Mouse (Mus musculus) midbrain, embryonic 16.5 days (tissue): ENCODE data around the gene Dnm3. TPM values are rescaled to one million over a fixed set of nuclear protein-coding genes. Genes with fewer than 3 reads are reported as not detected.
A peak's percentile ranks its signal among the peaks of the same experiment; 100 is the strongest.

ENCODE experiments used
- ATAC-seq: fragments of 200-750 bp; cut with Nextera tagmentation; 2 replicates; pipeline ENCODE4 v1.8.0; 2017; ENCODE audit warnings: moderate TSS enrichment
- H3K27ac ChIP-seq: fragments of 300-500 bp; sonication (generic); 2 replicates; pipeline ENCODE4 v1.5.1; 2014; ENCODE audit warnings: mild to moderate bottlenecking, low read length, mixed read lengths
- H3K27me3 ChIP-seq: fragments of 300-500 bp; sonication (generic); 2 replicates; pipeline ENCODE4 v1.6.1; 2014; ENCODE audit warnings: low read depth, low read length, mixed read lengths; ENCODE audit not compliant: control insufficient read depth, insufficient read depth
- H3K36me3 ChIP-seq: fragments of 300-500 bp; sonication (generic); 2 replicates; pipeline ENCODE4 v1.6.1; 2014; ENCODE audit warnings: mild to moderate bottlenecking, low read length, moderate library complexity, mixed read lengths; ENCODE audit not compliant: control insufficient read depth, insufficient read depth
- H3K4me1 ChIP-seq: fragments of 300-500 bp; sonication (generic); 2 replicates; pipeline ENCODE4 v1.6.1; 2014; ENCODE audit warnings: mild to moderate bottlenecking, low read length, mixed read lengths; ENCODE audit not compliant: control insufficient read depth, insufficient read depth
- H3K4me2 ChIP-seq: fragments of 300-500 bp; sonication (generic); 2 replicates; pipeline ENCODE4 v1.6.1; 2014; ENCODE audit warnings: mild to moderate bottlenecking, low read length, mixed read lengths
- H3K4me3 ChIP-seq: fragments of 300-500 bp; sonication (generic); 2 replicates; pipeline ENCODE4 v1.5.1; 2014; ENCODE audit warnings: low read depth, mild to moderate bottlenecking, low read length, moderate library complexity, mixed read lengths
- H3K9ac ChIP-seq: fragments of 300-500 bp; sonication (generic); 2 replicates; pipeline ENCODE4 v1.6.1; 2014; ENCODE audit warnings: low read depth, low read length, mixed read lengths
- H3K9me3 ChIP-seq: fragments of 300-500 bp; sonication (generic); replicated peaks from 2 replicates; pipeline ENCODE4 v1.6.1; 2014; ENCODE audit warnings: mild to moderate bottlenecking, low read length, mixed read lengths; ENCODE audit not compliant: control insufficient read depth, poor library complexity, severe bottlenecking
- WGBS: fragments of 180-500 bp; shearing (Covaris S2); extraction: QIAGEN DNeasy Blood & Tissue Kit; methylation state at CpG from one replicate; pipeline ENCODE4 v1.1.7; 2014; 5-methylcytosine and 5-hydroxymethylcytosine counted together
- polyA plus RNA-seq: library from polyadenylated mRNA; unstranded; fragments of >200 nt; fragmentation: Nextera tagmentation; extraction: Ambion mirVana; gene quantifications from 2 replicates; pipeline ENCODE4 v1.2.1, GENCODE M21; 2015

The Dnm3 gene
- polyA plus RNA-seq, 1 experiment from 2014 or later: 69.4 TPM

DNA sequence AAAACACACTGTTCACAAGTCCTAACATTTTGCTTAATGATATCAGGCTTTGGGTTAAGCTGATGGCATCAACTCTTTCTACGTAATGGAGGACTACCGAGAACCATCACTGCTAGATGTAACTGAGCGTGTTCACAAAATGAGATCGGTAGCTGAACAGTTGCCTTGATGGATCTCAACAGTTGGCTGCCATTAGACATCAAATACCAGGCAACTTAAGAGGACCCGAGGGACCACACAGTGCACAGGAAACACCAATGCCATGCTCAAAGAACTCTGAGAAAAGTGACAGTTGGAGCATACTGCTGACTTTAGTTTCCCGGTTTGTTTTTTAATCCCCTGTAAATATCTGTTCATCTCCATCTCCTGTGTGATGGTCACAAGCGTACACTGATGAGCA is 397.8 kb downstream of the Dnm3 start:
- 93% methylated on average over 7 of the region's 7 CpGs for WGBS
- no peak overlapping the region for H3K4me3 ChIP-seq

DNA sequence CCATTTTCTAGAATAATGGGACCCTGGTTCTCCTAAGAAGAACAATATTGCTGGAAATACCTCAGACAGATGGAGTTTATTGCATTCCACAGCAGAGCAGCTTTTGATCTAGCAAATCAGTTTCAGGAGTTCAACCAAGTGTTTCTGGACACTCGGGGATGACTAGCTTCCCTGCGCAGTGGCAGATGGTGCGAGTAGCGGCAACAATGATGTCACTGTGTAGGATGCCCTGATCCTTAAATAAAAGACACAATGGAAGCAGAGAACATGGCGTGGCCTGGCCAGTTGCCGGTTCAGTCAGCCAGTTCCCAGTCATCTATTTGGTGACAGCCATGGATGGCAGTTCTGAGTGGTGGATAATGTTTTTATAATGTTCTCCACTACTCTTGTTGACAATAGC is 400.4 kb downstream of the Dnm3 start:
- Histone ChIP-seq H3K9ac (no peak overlapping the region), H3K36me3 (0 out of 2 replicates have a peak, but pooled peaks cover 2% of the 10 kb centered on the region), H3K4me2 (no peak overlapping the region), H3K27me3 (no peaks in the 10 kb centered on the region), H3K27ac (no peak overlapping the region), H3K9me3 (no peaks in the 10 kb centered on the region), H3K4me1 (no peaks in the 10 kb centered on the region), H3K4me3 (no peak overlapping the region)
- WGBS: 69% methylated on average over 6 of the region's 6 CpGs
- ATAC-seq: no peak

More for the DNA sequence above, 397.8 kb downstream of the Dnm3 start:
- Histone ChIP-seq H3K9me3 (no peaks in the 10 kb centered on the region), H3K9ac (no peak overlapping the region), H3K4me2 (no peak overlapping the region), H3K4me1 (no peaks in the 10 kb centered on the region), H3K27ac (no peak overlapping the region), H3K27me3 (no peaks in the 10 kb centered on the region), H3K36me3 (0 out of 2 replicates have a peak, but pooled peaks cover 2% of the 10 kb centered on the region)
- ATAC-seq: no peak

GRCm38 (mm10) chr1:162076581-162077001 is 401.2 kb downstream of the Dnm3 start:
- Histone ChIP-seq H3K9me3 (no peaks in the 10 kb centered on the region), H3K4me3 (no peak overlapping the region), H3K4me1 (no peaks in the 10 kb centered on the region), H3K4me2 (no peak overlapping the region), H3K27ac (no peak overlapping the region), H3K9ac (no peak overlapping the region), H3K36me3 (0 out of 2 replicates have a peak, but pooled peaks cover 2% of the 10 kb centered on the region), H3K27me3 (no peaks in the 10 kb centered on the region)
- no peak for ATAC-seq
- 67% methylated on average over 10 of the region's 10 CpGs for WGBS

- Histone ChIP-seq H3K27ac (no peak overlapping the region), H3K9me3 (no peaks in the 10 kb centered on the region), H3K27me3 (no peaks in the 10 kb centered on the region), H3K4me3 (no peak overlapping the region), H3K9ac (no peak overlapping the region), H3K4me2 (no peak overlapping the region), H3K36me3 (0 out of 2 replicates have a peak, but pooled peaks cover 2% of the 10 kb centered on the region), H3K4me1 (no peaks in the 10 kb centered on the region)
- 61% methylated on average over 10 of the region's 10 CpGs for WGBS
- 0 out of 2 replicates have a peak, but pooled peaks have one; percentile 42 for ATAC-seq
These were observed 402.0 kb downstream of the Dnm3 start for GRCm38 (mm10) chr1:162075831-162076230.

DNA sequence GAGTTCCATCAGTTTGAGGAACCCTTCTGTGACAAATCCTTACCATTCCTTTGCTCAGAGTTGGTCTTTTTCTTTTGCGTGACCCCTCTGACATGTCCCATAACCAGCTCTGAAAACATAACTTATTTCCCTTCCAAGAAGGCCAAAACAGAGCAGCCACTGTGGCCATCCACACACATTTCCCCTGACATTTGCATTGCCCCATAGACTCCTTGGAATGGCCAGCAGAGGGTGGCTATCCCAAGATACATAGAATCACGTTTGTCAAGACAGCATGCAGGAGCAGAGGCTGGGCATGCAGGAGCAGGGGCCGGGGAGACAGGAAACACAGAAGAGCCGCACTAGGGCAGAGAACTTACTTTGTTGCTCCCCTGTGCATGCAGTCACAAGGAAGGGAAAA is 402.4 kb downstream of the Dnm3 start:
- WGBS: 64% methylated on average over 4 of the region's 4 CpGs
- ATAC-seq: no peak
- Histone ChIP-seq H3K9me3 (no peaks in the 10 kb centered on the region), H3K4me2 (no peak overlapping the region), H3K4me3 (no peak overlapping the region), H3K4me1 (no peaks in the 10 kb centered on the region), H3K9ac (no peak overlapping the region), H3K27ac (no peak overlapping the region), H3K27me3 (no peaks in the 10 kb centered on the region), H3K36me3 (no peaks in the 10 kb centered on the region)

GRCm38 (mm10) chr1:162074626-162075410 is 403.0 kb downstream of the Dnm3 start:
- H3K4me1 ChIP-seq: no peaks in the 10 kb centered on the region
- no peak overlapping the region for H3K4me3 ChIP-seq
- no peaks in the 10 kb centered on the region for H3K27me3 ChIP-seq
- no peaks in the 10 kb centered on the region for H3K9me3 ChIP-seq
- no peak for ATAC-seq
- no peak overlapping the region for H3K27ac ChIP-seq
- H3K4me2 ChIP-seq: no peak overlapping the region
- H3K9ac ChIP-seq: no peak overlapping the region
- H3K36me3 ChIP-seq: no peaks in the 10 kb centered on the region
- 84% methylated on average over 17 of the region's 17 CpGs for WGBS

GRCm38 (mm10) chr1:162072917-162073578 is 404.8 kb downstream of the Dnm3 start:
- no peak overlapping the region for H3K4me3 ChIP-seq
- H3K4me2 ChIP-seq: no peak overlapping the region
- 85% methylated on average over 7 of the region's 7 CpGs for WGBS
- H3K9ac ChIP-seq: no peak overlapping the region
- ATAC-seq: no peak
- no peaks in the 10 kb centered on the region for H3K4me1 ChIP-seq
- no peaks in the 10 kb centered on the region for H3K27me3 ChIP-seq
- H3K27ac ChIP-seq: no peak overlapping the region
- no peaks in the 10 kb centered on the region for H3K9me3 ChIP-seq
- H3K36me3 ChIP-seq: no peaks in the 10 kb centered on the region

GRCm38 (mm10) chr1:162053608-162054007 is 424.2 kb downstream of the Dnm3 start:
- peak overlapping the region; percentile 74; the same call in 1 of the 2 replicates for H3K27ac ChIP-seq
- H3K27me3 ChIP-seq: no peaks in the 10 kb centered on the region
- no peak overlapping the region for H3K4me3 ChIP-seq
- 8% methylated on average over 6 of the region's 6 CpGs for WGBS
- peak; percentile 76 for ATAC-seq
- no peaks in the 10 kb centered on the region for H3K9me3 ChIP-seq
- peaks cover 7% of the 10 kb centered on the region for H3K4me1 ChIP-seq
- H3K4me2 ChIP-seq: peak overlapping the region; percentile 17; the same call in 1 of the 2 replicates
- H3K36me3 ChIP-seq: no peaks in the 10 kb centered on the region
- H3K9ac ChIP-seq: no peak overlapping the region

DNA sequence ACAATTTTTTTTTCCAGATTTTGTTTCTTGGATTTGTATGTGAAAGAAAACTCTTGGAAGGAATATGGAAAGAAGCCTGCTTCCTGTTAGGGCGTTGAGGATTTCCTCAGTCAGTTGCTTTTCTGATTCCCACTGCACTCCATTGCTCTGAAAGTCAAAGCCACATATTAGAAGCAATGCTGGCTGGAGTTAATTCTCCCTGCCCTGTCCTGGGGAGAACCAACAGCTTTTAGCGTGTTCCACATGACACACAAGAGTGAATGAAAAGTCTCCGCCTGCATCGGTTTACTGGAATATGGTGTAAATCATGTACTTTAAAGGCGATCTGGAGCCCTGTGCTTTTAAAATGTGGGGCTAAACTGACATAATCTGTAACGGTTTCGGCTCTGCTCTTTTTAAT is 424.6 kb downstream of the Dnm3 start:
- Histone ChIP-seq H3K36me3 (no peaks in the 10 kb centered on the region), H3K9ac (no peak overlapping the region), H3K4me3 (no peak overlapping the region), H3K27me3 (no peaks in the 10 kb centered on the region), H3K9me3 (no peaks in the 10 kb centered on the region), H3K4me1 (peaks cover 7% of the 10 kb centered on the region), H3K27ac (peak overlapping the region; percentile 74), H3K4me2 (no peak overlapping the region)
- ATAC-seq: peak; percentile 68; the same call in 1 of the 2 replicates
- 14% methylated on average over 7 of the region's 7 CpGs for WGBS
